Mouse (Mus musculus): ENCODE results near the gene Drap1. TPM values are rescaled to one million over a fixed set of nuclear protein-coding genes. Genes with fewer than 3 reads are reported as not detected.

Gene Drap1
- polyA plus RNA-seq, 1 experiment from 2014 or later: 294 TPM

DNA sequence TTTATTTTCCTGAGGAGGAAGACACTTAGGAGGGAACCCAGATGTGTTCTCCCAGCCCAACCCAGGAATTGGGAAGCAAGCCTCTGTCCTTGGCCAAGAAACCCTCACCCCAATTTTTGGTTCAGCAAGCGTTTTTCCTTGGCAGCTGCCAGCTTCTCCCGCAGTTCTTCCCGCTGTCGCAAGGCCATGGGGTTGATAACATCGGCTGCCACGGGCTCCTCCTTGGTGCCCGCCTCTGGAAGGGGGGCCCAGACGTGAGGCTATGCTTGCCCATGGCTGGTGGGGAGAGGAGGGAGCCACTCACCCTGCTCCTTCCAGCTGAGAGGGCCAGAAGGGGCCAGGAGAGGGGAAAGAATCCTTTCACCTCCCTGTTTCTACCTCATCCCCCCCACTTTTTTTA, 40.1 kb downstream of the Drap1 start:
- H3K27me3 ChIP-seq (replicated peaks; ENCODE audit: control insufficient read depth, insufficient read depth, low read length): no peaks in the 10 kb centered on the region
- 92% methylated on average over 7 of the region's 8 CpGs for WGBS
- H3K4me2 ChIP-seq (ENCODE audit: low read length): no peak overlapping the region
- H3K36me3 ChIP-seq (ENCODE audit: control insufficient read depth, insufficient read depth): peaks cover 40% of the 10 kb centered on the region
- ATAC-seq: no peak
- peaks cover 23% of the 10 kb centered on the region for H3K4me1 ChIP-seq (replicated peaks; ENCODE audit: control insufficient read depth, insufficient read depth, low read length)
- no peak overlapping the region for H3K9ac ChIP-seq (replicated peaks; ENCODE audit: low read depth, low read length)
- H3K27ac ChIP-seq (ENCODE audit: low read length): no peak overlapping the region
- no peak overlapping the region for H3K4me3 ChIP-seq (replicated peaks; ENCODE audit: low read length)
- H3K9me3 ChIP-seq (ENCODE audit: control insufficient read depth, low read length): no peaks in the 10 kb centered on the region

DNA sequence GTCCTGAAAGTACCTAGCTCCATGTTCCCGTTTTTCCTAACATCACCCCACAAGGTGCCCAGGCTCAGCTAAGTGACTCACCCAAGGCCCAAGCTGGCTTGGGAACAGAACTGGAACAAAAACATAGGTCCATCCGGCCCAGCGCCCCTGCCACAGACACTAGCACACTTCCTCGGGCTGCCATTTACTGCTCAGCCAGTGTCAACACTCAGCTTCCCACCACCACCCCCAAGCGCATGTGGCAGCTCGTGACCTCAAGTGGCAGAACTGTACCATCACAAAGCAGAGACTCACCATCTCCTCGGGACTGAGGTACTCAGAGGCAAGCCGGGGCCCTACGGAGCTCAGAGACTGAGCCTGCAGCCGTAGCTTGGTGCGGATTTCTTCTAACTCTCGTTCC, 41.5 kb downstream of the Drap1 start:
- Histone ChIP-seq H3K27ac (ENCODE audit: low read length) (no peak overlapping the region), H3K4me2 (ENCODE audit: low read length) (no peak overlapping the region), H3K36me3 (ENCODE audit: control insufficient read depth, insufficient read depth) (peaks cover 53% of the 10 kb centered on the region), H3K27me3 (replicated peaks; ENCODE audit: control insufficient read depth, insufficient read depth, low read length) (no peaks in the 10 kb centered on the region), H3K4me3 (replicated peaks; ENCODE audit: low read length) (no peak overlapping the region), H3K9me3 (ENCODE audit: control insufficient read depth, low read length) (no peaks in the 10 kb centered on the region), H3K4me1 (replicated peaks; ENCODE audit: control insufficient read depth, insufficient read depth, low read length) (peaks cover 16% of the 10 kb centered on the region), H3K9ac (replicated peaks; ENCODE audit: low read depth, low read length) (no peak overlapping the region)
- no peak for ATAC-seq
- 94% methylated on average over 12 of the region's 12 CpGs for WGBS

DNA sequence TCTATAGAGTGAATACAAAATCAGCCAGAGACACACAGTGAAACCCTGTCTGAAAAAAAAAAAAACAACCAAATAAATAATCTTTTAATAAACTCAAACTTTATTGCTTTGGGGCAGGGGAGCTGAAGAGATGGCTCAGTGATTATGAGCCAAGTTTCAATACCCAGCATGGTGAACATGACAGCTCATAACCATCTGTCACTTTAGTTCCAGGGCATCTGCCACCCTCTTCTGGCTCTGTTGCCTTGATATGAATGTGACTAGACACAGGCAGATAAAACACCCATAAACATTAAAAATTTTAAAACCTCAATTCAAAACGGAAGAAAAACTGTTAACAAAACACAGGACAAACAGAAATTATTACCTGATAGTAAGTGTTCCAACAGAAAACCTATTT, 47.3 kb downstream of the Drap1 start:
- Histone ChIP-seq H3K9me3 (ENCODE audit: control insufficient read depth, low read length) (no peaks in the 10 kb centered on the region), H3K4me1 (replicated peaks; ENCODE audit: control insufficient read depth, insufficient read depth, low read length) (no peaks in the 10 kb centered on the region), H3K4me2 (ENCODE audit: low read length) (no peak overlapping the region), H3K9ac (replicated peaks; ENCODE audit: low read depth, low read length) (no peak overlapping the region), H3K4me3 (replicated peaks; ENCODE audit: low read length) (no peak overlapping the region), H3K27me3 (replicated peaks; ENCODE audit: control insufficient read depth, insufficient read depth, low read length) (no peaks in the 10 kb centered on the region), H3K27ac (ENCODE audit: low read length) (no peak overlapping the region), H3K36me3 (ENCODE audit: control insufficient read depth, insufficient read depth) (peaks cover 47% of the 10 kb centered on the region)
- ATAC-seq: no peak
- WGBS: 92% methylated on average over 1 of the region's 1 CpGs

DNA sequence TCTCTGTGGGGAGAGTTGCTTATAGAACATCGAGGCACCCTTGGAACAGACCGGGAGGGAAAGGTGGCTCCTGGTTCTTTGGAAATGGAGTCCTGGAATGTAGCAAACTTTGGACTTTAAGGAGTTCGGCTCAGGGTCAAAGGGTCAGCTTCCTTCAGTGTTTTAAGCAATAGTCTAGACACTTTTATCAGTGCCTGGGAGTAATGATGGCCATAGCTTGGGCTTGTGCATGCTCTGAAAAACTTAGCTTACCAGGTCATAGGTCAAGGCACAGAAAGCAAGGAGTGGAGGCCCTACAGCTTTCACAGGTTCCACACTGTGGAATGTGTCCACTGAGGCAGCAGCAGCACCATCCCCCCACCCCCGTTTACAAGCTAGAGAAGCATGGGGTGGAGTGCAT, 50.0 kb downstream of the Drap1 start:
- 85% methylated on average over 4 of the region's 4 CpGs for WGBS
- no peak overlapping the region for H3K4me2 ChIP-seq (ENCODE audit: low read length)
- peaks cover 44% of the 10 kb centered on the region for H3K36me3 ChIP-seq (ENCODE audit: control insufficient read depth, insufficient read depth)
- no peaks in the 10 kb centered on the region for H3K9me3 ChIP-seq (ENCODE audit: control insufficient read depth, low read length)
- no peak overlapping the region for H3K27ac ChIP-seq (ENCODE audit: low read length)
- no peak for ATAC-seq
- H3K4me1 ChIP-seq (replicated peaks; ENCODE audit: control insufficient read depth, insufficient read depth, low read length): no peaks in the 10 kb centered on the region
- no peaks in the 10 kb centered on the region for H3K27me3 ChIP-seq (replicated peaks; ENCODE audit: control insufficient read depth, insufficient read depth, low read length)
- H3K9ac ChIP-seq (replicated peaks; ENCODE audit: low read depth, low read length): no peak overlapping the region
- H3K4me3 ChIP-seq (replicated peaks; ENCODE audit: low read length): no peak overlapping the region

DNA sequence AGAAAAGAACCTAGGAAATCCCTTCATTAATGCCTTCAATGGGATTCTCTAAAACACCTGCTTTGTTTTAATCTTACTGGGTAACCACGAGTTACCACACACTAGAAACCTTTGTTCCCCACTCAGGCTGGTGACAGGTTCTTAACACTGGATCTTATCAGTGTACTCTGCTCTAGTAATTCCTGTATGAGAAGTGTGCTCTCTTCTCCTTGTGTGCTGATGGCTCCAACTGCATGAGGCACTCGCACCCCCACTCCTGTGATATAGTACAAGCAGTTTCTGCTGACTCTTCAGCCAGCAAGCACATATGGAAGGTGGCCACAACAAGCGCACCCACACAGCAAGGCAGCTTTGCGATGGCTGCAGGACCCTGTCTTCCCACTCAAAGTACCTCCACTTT, 50.6 kb downstream of the Drap1 start:
- H3K4me2 ChIP-seq (ENCODE audit: low read length): no peak overlapping the region
- H3K27me3 ChIP-seq (replicated peaks; ENCODE audit: control insufficient read depth, insufficient read depth, low read length): no peaks in the 10 kb centered on the region
- no peak for ATAC-seq
- H3K4me1 ChIP-seq (replicated peaks; ENCODE audit: control insufficient read depth, insufficient read depth, low read length): no peaks in the 10 kb centered on the region
- H3K36me3 ChIP-seq (ENCODE audit: control insufficient read depth, insufficient read depth): peaks cover 43% of the 10 kb centered on the region
- 86% methylated on average over 4 of the region's 4 CpGs for WGBS
- H3K9ac ChIP-seq (replicated peaks; ENCODE audit: low read depth, low read length): no peak overlapping the region
- H3K9me3 ChIP-seq (ENCODE audit: control insufficient read depth, low read length): no peaks in the 10 kb centered on the region
- no peak overlapping the region for H3K27ac ChIP-seq (ENCODE audit: low read length)
- no peak overlapping the region for H3K4me3 ChIP-seq (replicated peaks; ENCODE audit: low read length)

Other genes starting within 250 kb of the Drap1 start
- gene Pacs1, start 151.9 kb downstream of the Drap1 start, polyA plus RNA-seq (2015; fragmentation: Nextera tagmentation; extraction: Ambion mirVana): 38.0 and 39.1 TPM in 2 replicates
- 347 and 373 TPM in 2 replicates for gene Sf3b2, start 129.5 kb downstream of the Drap1 start, polyA plus RNA-seq (2015; fragmentation: Nextera tagmentation; extraction: Ambion mirVana)
- gene Gal3st3, start 126.6 kb downstream of the Drap1 start, polyA plus RNA-seq (2015; fragmentation: Nextera tagmentation; extraction: Ambion mirVana): 36.3 and 40.5 TPM in 2 replicates
- not detected in 2 replicates for gene Catsper1, start 89.2 kb downstream of the Drap1 start, polyA plus RNA-seq (2015; fragmentation: Nextera tagmentation; extraction: Ambion mirVana)
- gene Cst6, start 75.4 kb downstream of the Drap1 start, polyA plus RNA-seq (2015; fragmentation: Nextera tagmentation; extraction: Ambion mirVana): 3.0 and 4.7 TPM in 2 replicates
- gene Eif1ad, start 58.2 kb downstream of the Drap1 start, polyA plus RNA-seq (2015; fragmentation: Nextera tagmentation; extraction: Ambion mirVana): 43.3 and 49.9 TPM in 2 replicates
- 378 and 389 TPM in 2 replicates for gene Banf1, start 57.8 kb downstream of the Drap1 start, polyA plus RNA-seq (2015; fragmentation: Nextera tagmentation; extraction: Ambion mirVana)
- 74.4 and 75.1 TPM in 2 replicates for gene Sart1, start 36.3 kb downstream of the Drap1 start, polyA plus RNA-seq (2015; fragmentation: Nextera tagmentation; extraction: Ambion mirVana)
- not detected in 2 replicates for gene Tsga10ip, start 22.5 kb downstream of the Drap1 start, polyA plus RNA-seq (2015; fragmentation: Nextera tagmentation; extraction: Ambion mirVana)
- 61.1 and 62.9 TPM in 2 replicates for gene AI837181, start 165 bp upstream of the Drap1 start, polyA plus RNA-seq (2015; fragmentation: Nextera tagmentation; extraction: Ambion mirVana)
- not detected in 2 replicates for gene Fosl1, start 22.6 kb upstream of the Drap1 start, polyA plus RNA-seq (2015; fragmentation: Nextera tagmentation; extraction: Ambion mirVana)
- 8.6 and 8.8 TPM in 2 replicates for gene Ccdc85b, start 32.9 kb upstream of the Drap1 start, polyA plus RNA-seq (2015; fragmentation: Nextera tagmentation; extraction: Ambion mirVana)
- 165 and 185 TPM in 2 replicates for gene Fibp, start 35.6 kb upstream of the Drap1 start, polyA plus RNA-seq (2015; fragmentation: Nextera tagmentation; extraction: Ambion mirVana)
- 5.7 and 6.3 TPM in 2 replicates for gene Ctsw, start 43.5 kb upstream of the Drap1 start, polyA plus RNA-seq (2015; fragmentation: Nextera tagmentation; extraction: Ambion mirVana)
- gene Efemp2, start 49.0 kb upstream of the Drap1 start, polyA plus RNA-seq (2015; fragmentation: Nextera tagmentation; extraction: Ambion mirVana): 30.2 and 39.1 TPM in 2 replicates
- 56.0 and 60.5 TPM in 2 replicates for gene Mus81, start 63.4 kb upstream of the Drap1 start, polyA plus RNA-seq (2015; fragmentation: Nextera tagmentation; extraction: Ambion mirVana)
- 3,630 and 3,701 TPM in 2 replicates for gene Cfl1, start 65.5 kb upstream of the Drap1 start, polyA plus RNA-seq (2015; fragmentation: Nextera tagmentation; extraction: Ambion mirVana)
- 0.32 and 0.70 TPM in 2 replicates for gene 1700020D05Rik, start 78.8 kb upstream of the Drap1 start, polyA plus RNA-seq (2015; fragmentation: Nextera tagmentation; extraction: Ambion mirVana)
- 76.1 and 87.8 TPM in 2 replicates for gene Snx32, start 85.6 kb upstream of the Drap1 start, polyA plus RNA-seq (2015; fragmentation: Nextera tagmentation; extraction: Ambion mirVana)
- 0.08 and 0.09 TPM in 2 replicates for gene Ovol1, start 135.7 kb upstream of the Drap1 start, polyA plus RNA-seq (2015; fragmentation: Nextera tagmentation; extraction: Ambion mirVana)
- 1.9 and 2.0 TPM in 2 replicates for gene Ap5b1, start 143.0 kb upstream of the Drap1 start, polyA plus RNA-seq (2015; fragmentation: Nextera tagmentation; extraction: Ambion mirVana)
- gene Rnaseh2c, start 176.9 kb upstream of the Drap1 start, polyA plus RNA-seq (2015; fragmentation: Nextera tagmentation; extraction: Ambion mirVana): 81.0 and 86.7 TPM in 2 replicates
- 76.8 and 78.1 TPM in 2 replicates for gene Kat5, start 185.3 kb upstream of the Drap1 start, polyA plus RNA-seq (2015; fragmentation: Nextera tagmentation; extraction: Ambion mirVana)
- gene Rela, start 212.5 kb upstream of the Drap1 start, polyA plus RNA-seq (2015; fragmentation: Nextera tagmentation; extraction: Ambion mirVana): 37.0 and 41.6 TPM in 2 replicates
- 14.3 and 15.1 TPM in 2 replicates for gene Sipa1, start 238.7 kb upstream of the Drap1 start, polyA plus RNA-seq (2015; fragmentation: Nextera tagmentation; extraction: Ambion mirVana)

Measured in forebrain, embryonic 16.5 days (tissue).